ENCODE assay signal across 23 mouse cellular contexts in genomic region chr5:25846558-25846957, GRCm38 (mm10).
"Had no signal": no experiment of that assay in that cellular context is flagged by ENCODE, and none has a peak within 500 bp of the region (broad histone marks: within the 10 kb centered on the region; RNA-seq: fewer than 3 reads in every experiment).

No protein-coding gene starts in this region.

- ATAC-seq: hindbrain, embryonic 16.5 days; intestine, embryonic 16.5 days had no signal

- H3K4me2 ChIP-seq: heart, embryonic 12.5 days; hindbrain, embryonic 12.5 days; hindbrain, embryonic 14.5 days; kidney, embryonic 15.5 days; limb, embryonic 13.5 days; limb, embryonic 15.5 days had no signal

- H3K36me3 ChIP-seq: heart, embryonic 10.5 days; heart, embryonic 12.5 days; hindbrain, embryonic 10.5 days; hindbrain, embryonic 12.5 days; kidney, embryonic 15.5 days; limb, embryonic 13.5 days; limb, embryonic 15.5 days had no signal

- DNase-seq: gastrocnemius, adult 2 months; gastrocnemius, postnatal 10 days; gastrocnemius, postnatal 25 days; heart, adult 18-20 months; heart, postnatal 10 days; heart, postnatal 4 days; kidney, adult 11 months; kidney, adult 2 months; kidney, adult 9 months; kidney, postnatal 14 days; kidney, postnatal 36 days; left cerebral cortex, postnatal 4 days had no signal

- H3K9ac ChIP-seq: heart, embryonic 12.5 days; hindbrain, embryonic 14.5 days; kidney, embryonic 15.5 days; limb, embryonic 13.5 days; limb, embryonic 15.5 days had no signal

- H3K4me1 ChIP-seq: hindbrain, embryonic 10.5 days; hindbrain, embryonic 12.5 days; kidney, embryonic 15.5 days; limb, embryonic 13.5 days; limb, embryonic 15.5 days had no signal

- H3K9me3 ChIP-seq: heart, embryonic 10.5 days; heart, embryonic 12.5 days; hindbrain, embryonic 10.5 days; hindbrain, embryonic 12.5 days; kidney, embryonic 15.5 days; limb, embryonic 13.5 days; limb, embryonic 15.5 days had no signal

- H3K27me3 ChIP-seq: heart, embryonic 12.5 days; hindbrain, embryonic 12.5 days; kidney, embryonic 15.5 days; limb, embryonic 13.5 days; limb, embryonic 15.5 days had no signal

- H3K4me3 ChIP-seq: gastrocnemius, adult 2 months; heart, embryonic 10.5 days; heart, embryonic 12.5 days; hindbrain, embryonic 10.5 days; hindbrain, embryonic 12.5 days; kidney, embryonic 15.5 days; limb, embryonic 13.5 days; limb, embryonic 15.5 days had no signal

- H3K27ac ChIP-seq: gastrocnemius, adult 2 months; heart, embryonic 10.5 days; hindbrain, embryonic 10.5 days; hindbrain, embryonic 12.5 days; hindbrain, embryonic 14.5 days; kidney, embryonic 15.5 days; kidney, postnatal 0 days; limb, embryonic 13.5 days; limb, embryonic 15.5 days had no signal
